Mouse (Mus musculus) intestine, postnatal 0 days (tissue): ENCODE results near the gene Il1a. TPM values are rescaled to one million over a fixed set of nuclear protein-coding genes. Genes with fewer than 3 reads are reported as not detected.

Source experiments
- ATAC-seq: fragments of 200-750 bp; cut with Nextera tagmentation; 2 replicates; pipeline ENCODE4 v1.8.0; 2017; ENCODE audit warnings: mild to moderate bottlenecking, moderate TSS enrichment, moderate library complexity
- H3K27ac ChIP-seq: fragments of 300-500 bp; sonication (generic); 2 replicates; pipeline ENCODE4 v1.5.1; 2014; ENCODE audit warnings: mild to moderate bottlenecking, low read depth, low read length, moderate library complexity
- H3K27me3 ChIP-seq: fragments of 300-500 bp; sonication (generic); replicated peaks from 2 replicates; pipeline ENCODE4 v1.6.1; 2014; ENCODE audit warnings: low read length, mixed read lengths; ENCODE audit not compliant: control insufficient read depth, insufficient read depth
- H3K36me3 ChIP-seq: fragments of 300-500 bp; sonication (generic); 2 replicates; pipeline ENCODE4 v1.6.1; 2014; ENCODE audit warnings: mild to moderate bottlenecking, moderate library complexity; ENCODE audit not compliant: control insufficient read depth, insufficient read depth
- H3K4me1 ChIP-seq: fragments of 300-500 bp; sonication (generic); replicated peaks from 2 replicates; pipeline ENCODE4 v1.6.1; 2014; ENCODE audit warnings: antibody characterized with exemption, low read length, mixed read lengths; ENCODE audit not compliant: control insufficient read depth, insufficient read depth
- H3K4me2 ChIP-seq: fragments of 300-500 bp; sonication (generic); replicated peaks from 2 replicates; pipeline ENCODE4 v1.6.1; 2014; ENCODE audit warnings: low read depth, mild to moderate bottlenecking, moderate library complexity
- H3K4me3 ChIP-seq: fragments of 300-500 bp; sonication (generic); 2 replicates; pipeline ENCODE4 v1.5.1; 2014; ENCODE audit warnings: low read depth, low read length
- H3K9ac ChIP-seq: fragments of 300-500 bp; sonication (generic); 2 replicates; pipeline ENCODE4 v1.6.1; 2014; ENCODE audit warnings: mild to moderate bottlenecking, low read depth, low read length
- H3K9me3 ChIP-seq: fragments of 300-500 bp; sonication (generic); 2 replicates; pipeline ENCODE4 v1.6.1; 2016; ENCODE audit warnings: mixed run types; ENCODE audit not compliant: control insufficient read depth
- CTCF ChIP-seq: sonication (generic); IDR thresholded peaks from 2 replicates; pipeline ENCODE4 v1.5.1; 2016; ENCODE audit warnings: low read depth, mild to moderate bottlenecking, control low read depth, antibody characterized with exemption, moderate library complexity
- WGBS: fragments of 180-500 bp; shearing (Covaris S2); extraction: QIAGEN DNeasy Blood & Tissue Kit; methylation state at CpG from one replicate; pipeline ENCODE4 v1.1.7; 2014; 5-methylcytosine and 5-hydroxymethylcytosine counted together
- polyA plus RNA-seq: library from polyadenylated mRNA; unstranded; fragments of >200 nt; fragmentation: Nextera tagmentation; extraction: Ambion mirVana; gene quantifications from 2 replicates; pipeline ENCODE4 v1.2.1, GENCODE M21; 2015

Il1a gene
- polyA plus RNA-seq = 10.2 and 18.4 TPM in 2 replicates

- no peak for TF ChIP-seq CTCF
- no peaks in the 10 kb centered on the region for H3K4me1 ChIP-seq
- H3K36me3 ChIP-seq = no peaks in the 10 kb centered on the region
- peak; percentile 59 for ATAC-seq
- H3K27me3 ChIP-seq = no peaks in the 10 kb centered on the region
- H3K4me2 ChIP-seq = peak within 1 kb of the TSS; percentile 28; the same call in 1 of the 2 replicates
- no peak within 1 kb of the TSS for H3K27ac ChIP-seq
- H3K9ac ChIP-seq = no peak within 1 kb of the TSS
- H3K9me3 ChIP-seq = no peaks in the 10 kb centered on the region
- no peak within 1 kb of the TSS for H3K4me3 ChIP-seq
- WGBS = 46% methylated on average over 7 of the region's 7 CpGs
Measured at GRCm38 (mm10) chr2:129309836-129310235, at the start of gene Il1a. Il1a (minus strand) TSS chr2:129309972.

- Histone ChIP-seq H3K9ac (no peak overlapping the region), H3K27me3 (no peaks in the 10 kb centered on the region), H3K4me2 (no peak overlapping the region), H3K4me3 (no peak overlapping the region), H3K27ac (no peak overlapping the region), H3K4me1 (no peaks in the 10 kb centered on the region), H3K9me3 (no peaks in the 10 kb centered on the region), H3K36me3 (no peaks in the 10 kb centered on the region)
- WGBS = 65% methylated on average over 6 of the region's 6 CpGs
- no peak for ATAC-seq
- TF ChIP-seq CTCF = no peak
Measured at GRCm38 (mm10) chr2:129338138-129338621, 28.4 kb upstream of the Il1a start.

- H3K4me1 ChIP-seq = 0 out of 2 replicates have a peak, but pooled peaks cover 9% of the 10 kb centered on the region
- no peaks in the 10 kb centered on the region for H3K36me3 ChIP-seq
- no peak overlapping the region for H3K27ac ChIP-seq
- 68% methylated on average over 4 of the region's 4 CpGs for WGBS
- H3K9me3 ChIP-seq = no peaks in the 10 kb centered on the region
- no peak for TF ChIP-seq CTCF
- no peaks in the 10 kb centered on the region for H3K27me3 ChIP-seq
- H3K4me3 ChIP-seq = no peak overlapping the region
- no peak for ATAC-seq
- no peak overlapping the region for H3K9ac ChIP-seq
- H3K4me2 ChIP-seq = no peak overlapping the region
Measured at GRCm38 (mm10) chr2:129333471-129333870, 23.7 kb upstream of the Il1a start.

- ATAC-seq = no peak
- no peaks in the 10 kb centered on the region for H3K27me3 ChIP-seq
Measured at GRCm38 (mm10) chr2:129330540-129330939, 20.8 kb upstream of the Il1a start.

GRCm38 (mm10) chr2:129330024-129330423, 20.3 kb upstream of the Il1a start:
- H3K27me3 ChIP-seq = no peaks in the 10 kb centered on the region
- peak overlapping the region; percentile 11; the same call in 1 of the 2 replicates for H3K27ac ChIP-seq
- no peak overlapping the region for H3K4me2 ChIP-seq
- H3K9ac ChIP-seq = no peak overlapping the region
- H3K36me3 ChIP-seq = no peaks in the 10 kb centered on the region
- H3K4me1 ChIP-seq = 0 out of 2 replicates have a peak, but pooled peaks cover 9% of the 10 kb centered on the region
- H3K9me3 ChIP-seq = no peaks in the 10 kb centered on the region
- no peak for ATAC-seq
- no peak for TF ChIP-seq CTCF
- 52% methylated on average over 7 of the region's 7 CpGs for WGBS
- H3K4me3 ChIP-seq = no peak overlapping the region

More at GRCm38 (mm10) chr2:129330540-129330939, 20.8 kb upstream of the Il1a start:
- Histone ChIP-seq H3K36me3 (no peaks in the 10 kb centered on the region), H3K4me3 (no peak overlapping the region), H3K9me3 (no peaks in the 10 kb centered on the region), H3K4me2 (no peak overlapping the region), H3K27ac (peak overlapping the region; percentile 11; the same call in 1 of the 2 replicates), H3K9ac (no peak overlapping the region), H3K4me1 (0 out of 2 replicates have a peak, but pooled peaks cover 9% of the 10 kb centered on the region)
- TF ChIP-seq CTCF = no peak
- 74% methylated on average over 13 of the region's 13 CpGs for WGBS

GRCm38 (mm10) chr2:129328238-129328637, 18.5 kb upstream of the Il1a start:
- no peak for ATAC-seq

GRCm38 (mm10) chr2:129324216-129324615, 14.4 kb upstream of the Il1a start:
- H3K4me1 ChIP-seq = 0 out of 2 replicates have a peak, but pooled peaks cover 3% of the 10 kb centered on the region
- no peak overlapping the region for H3K9ac ChIP-seq
- H3K27ac ChIP-seq = no peak overlapping the region
- H3K4me3 ChIP-seq = no peak overlapping the region
- WGBS = 42% methylated on average over 3 of the region's 3 CpGs
- no peak overlapping the region for H3K4me2 ChIP-seq
- TF ChIP-seq CTCF = no peak
- H3K27me3 ChIP-seq = no peaks in the 10 kb centered on the region
- no peak for ATAC-seq
- H3K36me3 ChIP-seq = no peaks in the 10 kb centered on the region
- no peaks in the 10 kb centered on the region for H3K9me3 ChIP-seq

More at GRCm38 (mm10) chr2:129328238-129328637, 18.5 kb upstream of the Il1a start:
- no peaks in the 10 kb centered on the region for H3K27me3 ChIP-seq
- TF ChIP-seq CTCF = no peak
- no peak overlapping the region for H3K4me2 ChIP-seq
- H3K9me3 ChIP-seq = no peaks in the 10 kb centered on the region
- no peaks in the 10 kb centered on the region for H3K36me3 ChIP-seq
- no peak overlapping the region for H3K4me3 ChIP-seq
- no peak overlapping the region for H3K9ac ChIP-seq
- H3K4me1 ChIP-seq = 0 out of 2 replicates have a peak, but pooled peaks cover 9% of the 10 kb centered on the region
- 86% methylated on average over 4 of the region's 4 CpGs for WGBS
- no peak overlapping the region for H3K27ac ChIP-seq
